Mouse (Mus musculus) erythroblast, embryonic 14.5 days (primary cell): ENCODE data around the gene Calr.

Source experiments
- GATA1 ChIP-seq: IDR thresholded peaks from 2 replicates; pipeline ENCODE4 v1.6.1; 2012; ENCODE audit warnings: low read length, inconsistent platforms, mixed read lengths
- TAL1 ChIP-seq: IDR thresholded peaks from 3 replicates; pipeline ENCODE4 v1.6.1; 2012; ENCODE audit warnings: low read length, inconsistent platforms, mixed read lengths

DNA sequence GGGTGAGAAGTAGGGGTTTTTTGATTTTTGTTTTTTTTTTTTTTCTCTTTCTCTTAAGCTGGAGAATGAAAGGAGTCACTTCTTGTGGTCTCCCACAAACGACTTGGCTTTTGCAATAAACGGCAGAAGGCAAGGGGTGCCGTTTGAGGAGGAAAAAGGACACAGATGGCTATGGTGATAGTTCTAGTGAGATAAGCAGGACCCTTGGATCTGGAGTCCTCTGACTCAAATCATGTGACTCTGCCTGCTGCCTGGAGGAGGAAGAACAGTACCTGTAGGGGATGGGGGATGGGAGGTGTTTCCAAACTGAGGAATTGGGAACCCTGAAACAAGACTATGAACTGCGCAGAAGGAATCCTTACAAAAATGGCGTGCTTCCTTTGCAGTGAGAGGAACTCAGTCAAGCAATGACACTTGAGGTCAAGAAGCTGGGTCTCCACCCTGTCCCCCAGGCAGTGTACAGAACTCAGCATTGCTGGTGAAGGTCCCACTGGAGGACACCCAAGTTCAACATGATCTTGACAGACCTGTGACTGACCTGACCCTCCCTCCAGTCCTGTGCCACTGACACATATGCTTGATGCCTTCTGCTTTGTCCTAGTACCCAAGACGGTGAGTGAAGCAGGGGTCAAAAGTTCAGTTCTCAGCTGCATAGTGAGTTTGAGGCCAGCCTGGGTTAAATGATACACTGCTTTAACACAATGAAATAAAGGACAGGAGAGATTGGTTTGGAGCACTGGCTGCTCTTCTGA is 1.1 kb upstream of the Calr start:
- TF ChIP-seq TAL1 (no peak), GATA1 (no peak)
